Mouse (Mus musculus) MEL (cell line): Measurements from ENCODE around the gene Nucks1. TPM values are rescaled to one million over a fixed set of nuclear protein-coding genes. Genes with fewer than 3 reads are reported as not detected.

ENCODE experiments used
- DNase-seq: peaks from one replicate; pipeline ENCODE4 v3.0.0; 2011; ENCODE audit warnings: low read depth, low spot score
- H3K27ac ChIP-seq: 2 replicates; pipeline ENCODE4 v1.5.1; 2012; ENCODE audit warnings: low read depth, mild to moderate bottlenecking, control low read depth, low read length, moderate library complexity; ENCODE audit not compliant: control insufficient read depth
- H3K27me3 ChIP-seq, 2 experiments: fragments of 150-350 bp in 1 of 2; sonication (generic) in 1 of 2; 2 replicates each; pipeline ENCODE4 v1.6.1; 2012; ENCODE audit warnings: low read length in 2 of 2, mild to moderate bottlenecking in 2 of 2, improper control_type of control experiment in 1 of 2, moderate library complexity in 1 of 2; ENCODE audit not compliant: insufficient read depth in 2 of 2, control insufficient read depth in 1 of 2
- H3K36me3 ChIP-seq, 2 experiments: 2 replicates each; pipeline ENCODE4 v1.6.1; 2012 to 2014; ENCODE audit warnings: low read length in 2 of 2, improper control_type of control experiment in 1 of 2, inconsistent platforms in 1 of 2, mild to moderate bottlenecking in 1 of 2; ENCODE audit not compliant: insufficient read depth in 2 of 2, control insufficient read depth in 1 of 2
- H3K4me1 ChIP-seq, 2 experiments: fragments of 150-350 bp in 1 of 2; sonication (generic) in 1 of 2; 2 replicates each; pipeline ENCODE4 v1.6.1; 2012; ENCODE audit warnings: low read length in 2 of 2, improper control_type of control experiment in 1 of 2, mild to moderate bottlenecking in 1 of 2; ENCODE audit not compliant: insufficient read depth in 2 of 2, control insufficient read depth in 1 of 2
- H3K4me3 ChIP-seq, 2 experiments: fragments of 150-350 bp in 1 of 2; sonication (generic) in 1 of 2; 2 replicates each; pipeline ENCODE4 v1.5.1; 2012; ENCODE audit warnings: low read depth in 2 of 2, low read length in 2 of 2, mild to moderate bottlenecking in 2 of 2, moderate library complexity in 2 of 2, control low read depth in 1 of 2, improper control_type of control experiment in 1 of 2; ENCODE audit not compliant: control insufficient read depth in 1 of 2, insufficient read depth in 1 of 2
- H3K79me2 ChIP-seq: 2 replicates; pipeline ENCODE4 v1.6.1; 2012; ENCODE audit warnings: mild to moderate bottlenecking, low read length, moderate library complexity; ENCODE audit not compliant: control insufficient read depth, poor library complexity, insufficient read depth
- H3K9ac ChIP-seq: 2 replicates; pipeline ENCODE4 v1.6.1; 2012; ENCODE audit warnings: low read depth, mild to moderate bottlenecking, control low read depth, low read length, moderate library complexity; ENCODE audit not compliant: control insufficient read depth, poor library complexity, severe bottlenecking
- H3K9me3 ChIP-seq: fragments of 150-350 bp; sonication (generic); replicated peaks from 2 replicates; pipeline ENCODE4 v1.6.1; 2012; ENCODE audit warnings: mild to moderate bottlenecking, low read length, improper control_type of control experiment, moderate library complexity; ENCODE audit not compliant: insufficient read depth
- BHLHE40 ChIP-seq: IDR thresholded peaks from 2 replicates; pipeline ENCODE4 v1.6.1; 2012; ENCODE audit warnings: low read depth, mild to moderate bottlenecking, inconsistent platforms, low read length, improper control_type of control experiment, borderline replicate concordance
- CHD2 ChIP-seq: IDR thresholded peaks from 2 replicates; pipeline ENCODE4 v1.6.1; 2011; ENCODE audit warnings: low read length, improper control_type of control experiment
- CTCF ChIP-seq, 3 experiments: IDR thresholded peaks in 2 of 3; conservative IDR thresholded peaks in 1 of 3; 2 replicates each; pipeline ENCODE4 v1.5.1; 2011 to 2012; ENCODE audit warnings: low read length in 3 of 3, low read depth in 2 of 3, mild to moderate bottlenecking in 2 of 3, improper control_type of control experiment in 1 of 3, inconsistent platforms in 1 of 3, mixed read lengths in 1 of 3, moderate library complexity in 1 of 3; ENCODE audit not compliant: control insufficient read depth in 1 of 3, insufficient read depth in 1 of 3, poor library complexity in 1 of 3, severe bottlenecking in 1 of 3
- ELF1 ChIP-seq: IDR thresholded peaks from 2 replicates; pipeline ENCODE4 v1.6.1; 2014; ENCODE audit warnings: low read depth, mild to moderate bottlenecking, inconsistent platforms, low read length, improper control_type of control experiment, moderate library complexity
- EP300 ChIP-seq, 2 experiments: IDR thresholded peaks; 2 replicates each; pipeline ENCODE4 v1.6.1; 2011; ENCODE audit warnings: improper control_type of control experiment in 2 of 2, low read length in 2 of 2, low read depth in 1 of 2, mild to moderate bottlenecking in 1 of 2
- HCFC1 ChIP-seq: IDR thresholded peaks from 2 replicates; pipeline ENCODE4 v1.6.1; 2012; ENCODE audit warnings: low read depth, mild to moderate bottlenecking, inconsistent platforms, low read length, improper control_type of control experiment, moderate library complexity
- JUND ChIP-seq: IDR thresholded peaks from 2 replicates; pipeline ENCODE4 v1.6.1; 2011; ENCODE audit warnings: low read depth, mild to moderate bottlenecking, improper control_type of control experiment, low read length
- MAFK ChIP-seq: IDR thresholded peaks from 2 replicates; pipeline ENCODE4 v1.6.1; 2011; ENCODE audit warnings: low read depth, mild to moderate bottlenecking, low read length, improper control_type of control experiment, borderline replicate concordance
- MAX ChIP-seq: IDR thresholded peaks from 2 replicates; pipeline ENCODE4 v1.6.1; 2011; ENCODE audit warnings: low read length, improper control_type of control experiment
- MEF2A ChIP-seq: IDR thresholded peaks from 2 replicates; pipeline ENCODE4 v1.6.1; 2014; ENCODE audit warnings: low read depth, mild to moderate bottlenecking, inconsistent platforms, low read length, improper control_type of control experiment; ENCODE audit not compliant: poor library complexity, insufficient replicate concordance, severe bottlenecking; ENCODE audit errors: extremely low read depth
- MYB ChIP-seq: IDR thresholded peaks from 2 replicates; pipeline ENCODE4 v1.6.1; 2011; ENCODE audit warnings: mild to moderate bottlenecking, low read depth, low read length, improper control_type of control experiment
- NRF1 ChIP-seq: IDR thresholded peaks from 2 replicates; pipeline ENCODE4 v1.6.1; 2014; ENCODE audit warnings: low read depth, mild to moderate bottlenecking, inconsistent platforms, low read length, improper control_type of control experiment, moderate library complexity; ENCODE audit not compliant: poor library complexity, insufficient read depth, severe bottlenecking
- POLR2AphosphoS5 ChIP-seq: IDR thresholded peaks from 2 replicates; pipeline ENCODE4 v1.6.1; 2012; ENCODE audit warnings: low read depth, borderline replicate concordance, mild to moderate bottlenecking, inconsistent platforms, low read length, moderate library complexity, mixed read lengths
- RAD21 ChIP-seq: IDR thresholded peaks from 2 replicates; pipeline ENCODE4 v1.6.1; 2011; ENCODE audit warnings: mild to moderate bottlenecking, low read depth, low read length, improper control_type of control experiment
- RCOR1 ChIP-seq: IDR thresholded peaks from 2 replicates; pipeline ENCODE4 v1.6.1; 2012; ENCODE audit warnings: low read depth, mild to moderate bottlenecking, inconsistent platforms, low read length, improper control_type of control experiment
- SMC3 ChIP-seq: IDR thresholded peaks from 2 replicates; pipeline ENCODE4 v1.6.1; 2011; ENCODE audit warnings: low read depth, low read length, improper control_type of control experiment
- TBP ChIP-seq: IDR thresholded peaks from 2 replicates; pipeline ENCODE4 v1.8.0; 2011; ENCODE audit warnings: low read depth, low read length, improper control_type of control experiment
- TCF12 ChIP-seq: IDR thresholded peaks from 2 replicates; pipeline ENCODE4 v1.6.1; 2014; ENCODE audit warnings: low read depth, mild to moderate bottlenecking, inconsistent platforms, low read length, improper control_type of control experiment, moderate library complexity
- UBTF ChIP-seq: IDR thresholded peaks from 2 replicates; pipeline ENCODE4 v1.6.1; 2012; ENCODE audit warnings: low read depth, mild to moderate bottlenecking, inconsistent platforms, low read length, improper control_type of control experiment, moderate library complexity, borderline replicate concordance; ENCODE audit not compliant: insufficient read depth
- USF1 ChIP-seq: IDR thresholded peaks from 2 replicates; pipeline ENCODE4 v1.6.1; 2014; ENCODE audit warnings: low read depth, mild to moderate bottlenecking, inconsistent platforms, low read length, improper control_type of control experiment, moderate library complexity
- USF2 ChIP-seq, 2 experiments: IDR thresholded peaks; 2 replicates each; pipeline ENCODE4 v1.6.1; 2011 to 2012; ENCODE audit warnings: improper control_type of control experiment in 2 of 2, low read length in 2 of 2, borderline replicate concordance in 1 of 2, inconsistent platforms in 1 of 2, low read depth in 1 of 2, mild to moderate bottlenecking in 1 of 2; ENCODE audit not compliant: insufficient read depth in 1 of 2
- ZKSCAN1 ChIP-seq: IDR thresholded peaks from 2 replicates; pipeline ENCODE4 v1.6.1; 2012; ENCODE audit warnings: low read depth, mild to moderate bottlenecking, inconsistent platforms, low read length, improper control_type of control experiment, moderate library complexity
- ZNF384 ChIP-seq: IDR thresholded peaks from 2 replicates; pipeline ENCODE4 v1.6.1; 2012; ENCODE audit warnings: low read depth, mild to moderate bottlenecking, inconsistent platforms, low read length, improper control_type of control experiment
- polyA plus RNA-seq, 2 experiments: library from polyadenylated mRNA; stranded (reverse) in 1 of 2; unstranded in 1 of 2; fragments of >175 nt in 1 of 2; fragments of >200 nt in 1 of 2; gene quantifications; 2 replicates each; pipeline versions ENCODE4 v1.2.1 to v1.2.4; 2012; ENCODE audit warnings: low replicate concordance in 2 of 2, low read depth in 1 of 2; ENCODE audit not compliant: insufficient read length in 2 of 2, insufficient read depth in 1 of 2, missing spikeins in 1 of 2
- total RNA-seq: library from RNA; depleted of rRNA; stranded (reverse); fragments of 300-350 nt; gene quantifications from 2 replicates; pipeline ENCODE4 v1.2.3, GENCODE M21; 2012

Gene Nucks1
- total and polyA plus RNA-seq, 3 experiments, result 53.7 to 113 (median 84.0) TPM

DNA sequence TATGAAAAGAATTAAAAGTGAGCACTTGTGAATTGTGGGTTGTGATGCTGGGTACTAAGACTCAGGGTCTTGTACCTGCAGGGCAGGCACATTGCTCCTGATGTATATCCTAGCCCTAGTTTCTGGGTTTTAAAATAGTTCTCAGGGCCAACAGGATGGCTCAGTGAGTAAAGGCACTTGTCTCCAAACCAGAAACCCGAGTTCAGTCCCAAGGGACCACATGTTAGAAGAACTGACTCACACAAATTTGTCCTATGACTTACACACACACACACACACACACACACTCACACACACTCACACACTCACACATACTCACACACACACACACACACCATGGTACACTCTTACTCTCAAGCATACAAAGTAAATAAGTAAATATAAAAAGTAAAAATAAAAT is 37.5 kb upstream of the Nucks1 start:
- DNase-seq, result no peak
- TF ChIP-seq RCOR1 (no peak), CTCF (IDR thresholded peaks at IDR 0.05 in 2 of 3, conservative IDR thresholded peaks at IDR 0.05 in 1 of 3; ENCODE audit: control insufficient read depth in 1 of 3, insufficient read depth in 1 of 3, low read depth in 2 of 3, low read length in 3 of 3, poor library complexity in 1 of 3, severe bottlenecking in 1 of 3) (no peak), MYB (no peak), ZNF384 (no peak), USF2 (IDR thresholded peaks at IDR 0.05; ENCODE audit: borderline replicate concordance in 1 of 2, insufficient read depth in 1 of 2, low read depth in 1 of 2, low read length in 2 of 2) (no peak), USF1 (no peak), JUND (no peak), CHD2 (no peak), UBTF (no peak), TBP (no peak), NRF1 (no peak), ELF1 (no peak), TCF12 (no peak), POLR2AphosphoS5 (no peak)
- Histone ChIP-seq H3K36me3 (peaks cover 0 to 4% of the 10 kb centered on the region in 2 experiments; a peak in 1 of 4 replicates), H3K9ac (no peak overlapping the region), H3K4me3 (no peak overlapping the region), H3K27ac (no peak overlapping the region), H3K27me3 (no peaks in the 10 kb centered on the region; a peak in 1 of 4 replicates), H3K79me2 (peaks cover 2% of the 10 kb centered on the region; the same call in 1 of the 2 replicates), H3K9me3 (no peaks in the 10 kb centered on the region), H3K4me1 (peaks cover 0 to 5% of the 10 kb centered on the region in 2 experiments; a peak in 3 of 4 replicates)

DNA sequence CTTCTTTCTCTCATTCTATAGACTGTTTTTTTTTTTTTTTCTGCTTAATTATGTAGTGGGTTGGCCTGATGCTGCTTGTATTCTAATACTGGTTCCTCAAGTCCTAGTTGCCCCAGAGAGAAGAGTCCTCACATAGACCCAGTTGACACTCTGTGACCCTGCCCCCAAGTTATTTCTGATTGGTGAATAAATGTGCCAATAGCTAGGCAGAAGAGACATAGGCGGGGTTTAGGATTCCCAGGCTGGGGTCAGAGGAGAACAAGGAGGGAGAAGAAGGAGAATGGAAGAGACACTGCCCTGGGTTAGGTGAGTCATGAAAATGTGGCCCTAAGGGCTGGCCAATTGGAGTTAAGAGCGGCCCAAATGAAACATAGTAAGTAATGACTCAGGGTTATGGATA is 30.5 kb upstream of the Nucks1 start:
- Histone ChIP-seq H3K79me2 (no peaks in the 10 kb centered on the region), H3K9ac (no peak overlapping the region), H3K4me3 (no peak overlapping the region), H3K27ac (no peak overlapping the region), H3K36me3 (no peaks in the 10 kb centered on the region), H3K9me3 (no peaks in the 10 kb centered on the region), H3K4me1 (peaks cover 0 to 2% of the 10 kb centered on the region in 2 experiments; a peak in 1 of 4 replicates), H3K27me3 (no peaks in the 10 kb centered on the region; a peak in 1 of 4 replicates)
- TF ChIP-seq CHD2 (no peak), MAX (no peak), ZKSCAN1 (no peak), POLR2AphosphoS5 (no peak), MAFK (no peak), EP300 (IDR thresholded peaks at IDR 0.05; ENCODE audit: low read depth in 1 of 2, low read length in 2 of 2) (no peak), RAD21 (no peak), SMC3 (no peak), USF1 (no peak), HCFC1 (no peak), ELF1 (no peak), MEF2A (no peak), BHLHE40 (no peak), NRF1 (no peak)
- DNase-seq, result no peak
